8 mouse cellular contexts compared by ENCODE assay signal in genomic region chr7:16308555-16309317, GRCm38 (mm10). TPM values are rescaled to one million over a fixed set of nuclear protein-coding genes. Genes with fewer than 3 reads are reported as not detected.
DNase-seq lines count a peak whose midpoint lies in the region; ATAC-seq and TF ChIP-seq lines count a peak whose summit lies in the region.

No protein-coding gene starts in this region.

- no peak for ATAC-seq in CD4-positive, CD25-positive, alpha-beta regulatory T cell, adult 4 months
- no peak for ATAC-seq in hindbrain, embryonic 16.5 days
- peak; percentile 10; the same call in 1 of the 2 replicates for ATAC-seq in megakaryocyte, adult 5-6 weeks (ENCODE audit: poor library complexity, severe bottlenecking)

- WGBS in thymus, adult 2 months, result 25% methylated on average over 16 of the region's 16 CpGs
- WGBS in hindbrain, embryonic 16.5 days, result 38% methylated on average over 16 of the region's 16 CpGs

- peak overlapping the region; percentile 4; the same call in 1 of the 2 replicates for H3K27ac ChIP-seq in thymus, adult 2 months (ENCODE audit: control insufficient read depth, insufficient read depth, low read length)
- H3K27ac ChIP-seq in hindbrain, embryonic 16.5 days (ENCODE audit: low read depth, low read length), result no peak overlapping the region; the same call in 1 of the 2 replicates

- no peaks in the 10 kb centered on the region for H3K9me3 ChIP-seq in hindbrain, embryonic 16.5 days (ENCODE audit: control insufficient read depth, low read length)

- H3K9ac ChIP-seq in hindbrain, embryonic 16.5 days (ENCODE audit: low read depth, low read length), result peak overlapping the region; percentile 92

- peak; percentile 40 for DNase-seq in CD4-positive, CD25-positive, alpha-beta regulatory T cell, adult 2 months (ENCODE audit: low read depth, low spot score)
- DNase-seq in thymus, adult 2 months, result peak; percentile 18
- no peak for DNase-seq in thymus, postnatal 25 days
- DNase-seq in adrenal gland, adult 18-20 months (ENCODE audit: low spot score in 2 of 2), result no peak
- no peak for DNase-seq in left cerebral cortex, postnatal 4 days

- no peaks in the 10 kb centered on the region for H3K36me3 ChIP-seq in thymus, adult 2 months (ENCODE audit: control insufficient read depth, insufficient read depth, low read length)
- H3K36me3 ChIP-seq in hindbrain, embryonic 16.5 days (ENCODE audit: control insufficient read depth, insufficient read depth, low read length), result no peaks in the 10 kb centered on the region

- intact Hi-C loops in left cerebral cortex, postnatal 4 days (cut with DNase I), result no loop called here

- peaks cover 10% of the 10 kb centered on the region; the same call in 1 of the 2 replicates for H3K27me3 ChIP-seq in thymus, adult 2 months (ENCODE audit: control insufficient read depth, insufficient read depth, low read length)
- H3K27me3 ChIP-seq in hindbrain, embryonic 16.5 days (replicated peaks; ENCODE audit: control insufficient read depth, insufficient read depth, low read length), result no peaks in the 10 kb centered on the region

- no peak for TF ChIP-seq CTCF in thymus, adult 2 months (IDR thresholded peaks at IDR 0.05; ENCODE audit: borderline replicate concordance, control insufficient read depth, extremely low read depth, insufficient read depth, low read length, poor library complexity)

- TF ChIP-seq POLR2A in thymus, adult 2 months (IDR thresholded peaks at IDR 0.05; ENCODE audit: control insufficient read depth, extremely low read depth, insufficient read depth, low read length, poor library complexity), result no peak

- peaks cover 47% of the 10 kb centered on the region for H3K4me1 ChIP-seq in thymus, adult 2 months (replicated peaks; ENCODE audit: control insufficient read depth, insufficient read depth, low read length)
- H3K4me1 ChIP-seq in hindbrain, embryonic 16.5 days (ENCODE audit: control insufficient read depth, insufficient read depth, low read depth, low read length), result peaks cover 38% of the 10 kb centered on the region

- peak overlapping the region; percentile 93 for H3K4me2 ChIP-seq in hindbrain, embryonic 16.5 days (ENCODE audit: low read length)

- peak overlapping the region; percentile 26 for H3K4me3 ChIP-seq in thymus, adult 2 months (ENCODE audit: control insufficient read depth, insufficient read depth, low read length)
- H3K4me3 ChIP-seq in hindbrain, embryonic 16.5 days (ENCODE audit: low read length), result peak overlapping the region; percentile 71

RNA-seq across cellular contexts. Expression of gene Bbc3, which starts 0.5 kb away (rescaled TPM):
- 1 to 10 TPM in 1 of 2 experiments, not detected in 1; 1.2 TPM for polyA plus RNA-seq in CD4-positive, CD25-positive, alpha-beta regulatory T cell, adult 4 months (2017; shearing (Covaris generic))
- polyA plus RNA-seq in thymus, adult 2 months (2012; rRNA removed), result 49.8 and 84.9 TPM in 2 replicates
- 31.3 and 32.7 TPM in 2 replicates for polyA plus RNA-seq in hindbrain, embryonic 16.5 days (2015; fragmentation: Nextera tagmentation; extraction: Ambion mirVana)
- total RNA-seq in megakaryocyte, adult 5-6 weeks (2015), result 1.5 and 3.3 TPM in 2 replicates
- total RNA-seq in megakaryocyte, adult 5-6 weeks (2017), result 1.1 and 3.0 TPM in 2 replicates
- 1 to 10 TPM; 5.2 to 6.0 TPM for total RNA-seq in adrenal gland, adult 18-20 months (2021)
- total RNA-seq in left cerebral cortex, postnatal 4 days (2021), result 10 to 100 TPM; 45.7 to 51.8 TPM

RNA-seq across cellular contexts. Expression of gene Ccdc9, which starts 22.1 kb away (rescaled TPM):
- polyA plus RNA-seq in CD4-positive, CD25-positive, alpha-beta regulatory T cell, adult 4 months (2017; shearing (Covaris generic)), result 10 to 100 TPM in 1 of 2 experiments, 1 to 10 TPM in 1; 7.6 to 13.1 TPM
- 39.4 and 43.0 TPM in 2 replicates for polyA plus RNA-seq in thymus, adult 2 months (2012; rRNA removed)
- polyA plus RNA-seq in hindbrain, embryonic 16.5 days (2015; fragmentation: Nextera tagmentation; extraction: Ambion mirVana), result 26.1 TPM in 2 replicates
- total RNA-seq in megakaryocyte, adult 5-6 weeks (2015), result 26.0 and 30.3 TPM in 2 replicates
- total RNA-seq in megakaryocyte, adult 5-6 weeks (2017), result 117 and 121 TPM in 2 replicates
- 10 to 100 TPM; 52.2 to 59.2 TPM for total RNA-seq in adrenal gland, adult 18-20 months (2021)
- 10 to 100 TPM; 86.2 to 91.5 TPM for total RNA-seq in left cerebral cortex, postnatal 4 days (2021)

RNA-seq across cellular contexts. Expression of gene Inafm1, which starts 35.3 kb away (rescaled TPM):
- polyA plus RNA-seq in CD4-positive, CD25-positive, alpha-beta regulatory T cell, adult 4 months (2017; shearing (Covaris generic)), result 1 to 10 TPM; 1.0 to 2.3 TPM
- 44.7 and 62.2 TPM in 2 replicates for polyA plus RNA-seq in thymus, adult 2 months (2012; rRNA removed)
- polyA plus RNA-seq in hindbrain, embryonic 16.5 days (2015; fragmentation: Nextera tagmentation; extraction: Ambion mirVana), result 55.5 and 62.4 TPM in 2 replicates
- 7.3 and 8.7 TPM in 2 replicates for total RNA-seq in megakaryocyte, adult 5-6 weeks (2015)
- total RNA-seq in megakaryocyte, adult 5-6 weeks (2017), result 3.7 and 5.4 TPM in 2 replicates
- total RNA-seq in adrenal gland, adult 18-20 months (2021), result 10 to 100 TPM; 21.1 to 21.8 TPM
- 10 to 100 TPM; 42.8 to 46.5 TPM for total RNA-seq in left cerebral cortex, postnatal 4 days (2021)

RNA-seq across cellular contexts. Expression of gene C5ar1, which starts 49.4 kb away (rescaled TPM):
- not detected for polyA plus RNA-seq in CD4-positive, CD25-positive, alpha-beta regulatory T cell, adult 4 months (2017; shearing (Covaris generic))
- polyA plus RNA-seq in thymus, adult 2 months (2012; rRNA removed), result 3.2 and 4.1 TPM in 2 replicates
- 2.1 and 2.4 TPM in 2 replicates for polyA plus RNA-seq in hindbrain, embryonic 16.5 days (2015; fragmentation: Nextera tagmentation; extraction: Ambion mirVana)
- total RNA-seq in megakaryocyte, adult 5-6 weeks (2015), result 49.8 TPM in 2 replicates
- 13.6 and 22.2 TPM in 2 replicates for total RNA-seq in megakaryocyte, adult 5-6 weeks (2017)
- total RNA-seq in adrenal gland, adult 18-20 months (2021), result 10 to 100 TPM in 1 of 2 experiments, 1 to 10 TPM in 1; 7.0 to 13.1 TPM
- 1 to 10 TPM in 1 of 2 experiments, under 1 TPM in 1; 0.97 to 1.8 TPM for total RNA-seq in left cerebral cortex, postnatal 4 days (2021)

Comparison
In these comparisons a context has a peak if more than half of its experiments do, and no peak if none do; other contexts are left out.
1. DNase-seq: peak in CD4-positive, CD25-positive, alpha-beta regulatory T cell, adult 2 months (single experiment) and thymus, adult 2 months (single experiment); none in thymus, postnatal 25 days (single experiment), adrenal gland, adult 18-20 months (0 of 2) and left cerebral cortex, postnatal 4 days (single experiment).
2. RNA of gene Bbc3, which starts 0.5 kb away (total RNA-seq): 45.7 to 51.8 TPM in left cerebral cortex, postnatal 4 days; 5.2 to 6.0 TPM in adrenal gland, adult 18-20 months and 1.1 to 3.3 TPM in megakaryocyte, adult 5-6 weeks; every median in the first group is over 4 times any median in the second.